Mouse (Mus musculus) megakaryocyte, adult 5-6 weeks (primary cell): ENCODE data around the gene Popdc2. TPM values are rescaled to one million over a fixed set of nuclear protein-coding genes. Genes with fewer than 3 reads are reported as not detected.

Experiments used
- ATAC-seq: 2 replicates; pipeline ENCODE4 v1.8.0; 2016; ENCODE audit warnings: mild to moderate bottlenecking, inconsistent platforms; ENCODE audit not compliant: poor library complexity, severe bottlenecking
- total RNA-seq, 2 experiments: library from RNA; stranded (forward) in 1 of 2; stranded (reverse) in 1 of 2; fragments of 153-499, 151-499 nt in 1 of 2; fragments of 221-1000, 200-1000 nt in 1 of 2; gene quantifications; 2 replicates each; pipeline versions ENCODE4 v1.2.3 to v1.2.4; 2015 to 2017

Popdc2 gene
- total RNA-seq, 2 experiments from 2014 or later: 0.38 TPM; not detected in 1

DNA sequence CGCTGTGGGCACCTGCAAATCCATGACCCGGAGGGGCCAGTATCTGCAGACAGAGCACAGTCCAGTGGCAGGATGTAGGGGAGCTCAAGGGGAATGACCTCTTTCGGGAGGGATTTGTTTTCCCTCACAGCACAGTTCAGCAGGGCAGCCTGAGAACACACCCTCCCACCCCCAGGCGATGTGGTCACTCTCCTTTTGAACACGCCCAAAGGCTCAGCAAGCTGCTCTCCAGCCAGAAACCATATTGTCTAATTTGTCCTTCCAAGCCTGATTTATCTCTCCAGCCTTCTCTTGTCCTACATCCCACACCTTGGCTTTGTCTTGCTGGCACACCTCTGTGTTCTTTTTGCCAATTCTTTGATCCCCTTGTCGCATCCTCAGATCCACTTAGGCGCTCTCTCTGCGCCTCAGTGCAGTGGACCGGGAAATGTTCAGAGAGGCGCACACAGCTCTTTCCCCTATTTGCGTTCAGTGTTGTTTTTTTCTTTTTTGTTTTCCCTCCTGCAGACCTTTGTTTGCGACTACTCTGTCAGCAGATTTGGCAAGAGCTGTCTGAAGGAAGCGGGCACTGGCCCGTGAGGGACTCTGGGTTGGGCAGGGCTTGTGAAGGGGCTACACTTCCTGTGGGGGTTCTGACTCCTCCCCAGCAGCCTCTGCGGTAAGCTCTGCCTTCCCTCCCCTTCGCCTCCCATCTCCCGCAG lies 37.7 kb downstream of the Popdc2 start:
- peak; percentile 33 for ATAC-seq

DNA sequence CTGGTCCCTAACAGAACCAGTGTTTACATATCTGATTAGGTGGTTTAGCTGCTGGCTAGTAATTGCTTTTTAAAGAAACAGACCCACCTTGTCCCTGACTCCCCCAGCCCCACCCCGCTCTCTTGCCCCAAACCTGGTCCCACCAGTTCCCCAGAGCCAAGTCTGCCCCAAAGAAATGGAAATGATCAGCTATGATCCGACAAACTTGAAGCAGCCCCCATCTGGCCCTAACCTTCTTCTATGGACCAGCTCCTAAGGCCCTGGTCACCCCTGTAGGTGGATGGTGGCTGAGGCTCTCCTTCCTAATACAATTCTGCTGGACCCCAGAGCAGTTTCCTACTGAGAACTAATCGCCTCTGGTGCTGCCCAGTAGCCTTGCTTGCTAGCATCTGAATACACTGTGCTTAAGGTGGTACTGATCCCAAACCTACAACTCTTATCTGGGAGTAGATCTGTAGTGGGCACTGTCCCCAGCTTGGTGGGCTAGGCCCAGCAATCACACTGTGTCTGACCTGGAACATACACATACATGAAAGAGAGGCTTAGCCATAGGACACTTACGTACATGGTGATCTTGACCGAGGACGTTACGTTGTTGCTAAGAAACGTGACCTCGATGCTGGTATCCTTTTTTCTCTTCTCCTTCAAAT lies 38.4 kb downstream of the Popdc2 start:
- no peak for ATAC-seq

DNA sequence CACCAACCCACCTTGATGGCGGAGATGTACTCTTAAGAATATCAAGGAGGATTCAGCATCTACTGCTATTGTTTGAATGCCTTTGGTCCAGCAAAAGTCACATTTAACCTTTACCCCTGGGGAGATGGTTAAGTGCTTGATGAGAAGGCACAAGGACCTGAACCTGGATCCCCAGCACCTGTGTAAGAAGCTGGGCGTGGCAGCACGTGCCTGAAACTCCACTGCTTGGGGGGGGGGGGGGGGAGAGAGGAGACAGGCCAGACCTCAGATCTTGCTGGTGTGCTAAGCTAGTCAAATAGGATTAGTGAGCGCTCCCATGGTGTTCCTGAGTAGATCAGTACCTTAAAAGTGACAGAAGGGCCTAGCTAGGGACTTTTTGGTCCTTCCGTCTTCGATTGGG lies 39.5 kb downstream of the Popdc2 start:
- ATAC-seq: no peak

DNA sequence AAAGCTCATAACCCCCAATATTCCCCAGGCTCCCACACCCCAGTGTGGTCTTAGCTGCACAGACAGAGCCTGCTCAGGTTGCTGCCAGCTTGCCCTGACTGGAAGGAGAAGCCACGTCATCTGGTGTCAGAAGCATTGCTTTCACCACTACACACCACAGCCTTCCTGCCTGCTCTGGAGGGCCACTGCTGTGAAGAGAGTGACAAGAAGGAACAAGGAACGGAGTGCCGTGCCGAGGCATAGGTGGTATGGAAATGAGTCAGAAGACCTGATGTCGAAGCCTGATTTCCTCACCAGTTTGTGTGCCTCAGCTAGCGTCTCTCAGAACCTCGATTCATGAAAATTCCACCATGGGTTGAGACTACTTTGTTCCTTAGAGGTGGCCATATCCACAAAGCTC lies 41.6 kb downstream of the Popdc2 start:
- peak; percentile 85 for ATAC-seq

DNA sequence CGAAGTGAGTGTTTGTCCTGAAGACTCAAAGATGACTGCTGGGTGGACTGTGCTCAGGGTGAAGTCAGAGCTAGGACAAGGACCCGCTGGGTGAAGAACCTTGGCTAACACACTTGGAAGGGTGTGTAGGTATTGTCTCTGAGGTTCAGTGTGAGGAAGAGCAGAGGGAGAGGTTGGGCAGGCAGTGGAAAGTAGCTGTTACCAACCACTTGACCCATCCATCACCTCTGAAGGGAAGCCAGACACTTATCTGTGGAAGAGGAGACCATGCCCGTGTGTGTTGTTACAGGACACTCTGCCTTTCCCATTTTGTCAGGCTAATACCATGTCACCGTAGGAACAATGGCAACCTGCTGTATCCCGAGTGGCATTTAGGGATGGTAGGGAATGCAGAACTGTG lies 44.3 kb downstream of the Popdc2 start:
- no peak for ATAC-seq

DNA sequence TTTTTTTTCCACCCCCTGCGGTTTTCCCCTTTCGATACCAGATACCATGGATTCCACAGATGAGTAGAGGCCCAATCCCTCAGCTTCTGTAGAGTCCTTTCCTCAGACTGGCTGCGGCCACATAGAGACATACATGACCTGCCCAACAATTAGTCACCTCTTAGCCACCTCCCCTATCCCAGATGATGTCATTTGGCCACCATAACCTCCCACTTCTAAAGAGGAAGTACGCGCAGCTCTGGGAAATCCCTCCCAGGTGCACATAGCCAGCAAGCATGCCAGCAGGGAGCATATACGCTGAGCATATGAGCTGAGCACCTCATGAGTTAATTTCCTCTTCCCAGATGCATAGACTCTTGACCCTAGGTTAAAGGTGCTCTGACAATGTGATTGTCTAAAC lies 44.7 kb downstream of the Popdc2 start:
- ATAC-seq: no peak

DNA sequence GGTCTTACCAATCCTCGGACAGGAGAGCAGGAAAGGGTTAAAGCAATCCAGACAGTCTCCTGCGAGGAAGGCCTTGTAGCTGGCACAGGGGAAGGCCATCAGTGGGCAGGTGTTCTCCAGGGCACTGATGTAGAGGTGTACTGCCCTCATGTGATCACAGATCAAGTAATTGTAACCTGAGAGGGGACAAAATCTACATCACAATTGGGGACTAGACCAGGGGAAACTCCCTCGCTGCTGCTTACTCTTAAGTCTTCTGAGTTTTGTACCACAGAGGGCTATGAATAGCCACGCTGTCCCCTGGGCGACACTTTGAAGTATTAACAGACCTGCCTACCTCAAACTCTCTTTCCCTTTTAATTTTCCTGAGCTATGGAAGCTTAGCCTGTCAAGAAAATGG lies 45.6 kb downstream of the Popdc2 start:
- no peak for ATAC-seq

DNA sequence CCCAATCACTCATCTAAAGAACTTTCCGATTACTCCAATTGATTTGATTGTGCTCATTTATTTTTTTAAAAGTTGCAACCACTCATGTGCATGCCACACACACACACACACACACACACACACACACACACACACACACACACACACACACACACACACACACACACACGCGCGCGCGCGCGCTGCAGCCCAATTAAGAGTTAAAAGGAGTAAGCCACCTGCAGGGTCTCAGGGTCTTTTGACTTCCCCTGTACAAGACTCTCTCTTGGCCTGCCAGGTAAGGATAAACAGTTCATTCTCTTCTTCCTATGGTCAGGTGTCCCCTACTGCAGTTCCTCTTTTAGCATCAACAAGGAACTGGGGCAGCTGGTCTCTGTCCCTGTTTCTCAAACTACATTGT lies 46.4 kb downstream of the Popdc2 start:
- peak; percentile 30; the same call in 1 of the 2 replicates for ATAC-seq

DNA sequence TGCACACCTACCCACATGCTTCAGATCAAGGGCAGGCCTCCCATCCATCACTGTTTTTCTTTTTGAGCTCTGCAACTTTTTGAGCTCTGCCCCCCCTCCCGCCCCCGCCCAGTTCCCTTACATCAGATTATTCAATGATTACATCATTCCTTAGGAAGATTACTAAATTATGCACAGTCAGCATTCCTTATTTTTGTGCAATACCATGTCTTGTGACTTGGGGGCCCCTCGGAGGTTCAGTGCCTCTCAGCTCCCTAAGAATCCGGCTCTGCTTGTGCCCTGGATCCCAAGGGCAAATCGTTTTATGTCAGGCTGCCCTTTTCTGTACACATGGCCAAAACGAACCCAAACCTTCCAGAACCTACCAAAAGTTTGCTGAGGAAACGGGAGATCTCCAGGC lies 52.9 kb downstream of the Popdc2 start:
- no peak for ATAC-seq

DNA sequence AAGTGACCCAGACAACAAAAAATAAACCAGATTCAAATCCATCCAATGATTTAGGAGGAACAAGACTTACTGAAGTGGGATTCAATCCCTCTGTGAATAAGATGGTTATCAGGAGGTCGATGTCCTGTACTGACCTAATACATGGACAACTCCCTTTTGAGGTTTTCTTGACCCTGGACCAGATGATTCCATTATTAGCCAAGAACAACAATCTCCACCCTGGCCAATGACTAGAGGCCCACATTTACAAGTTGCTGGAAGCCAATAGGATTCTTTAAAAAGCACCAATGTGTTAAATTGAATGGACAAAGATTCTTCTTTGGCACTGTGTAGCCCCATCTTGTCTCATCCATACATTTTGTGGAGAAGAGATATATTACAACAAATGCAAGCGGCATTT lies 63.4 kb downstream of the Popdc2 start:
- no peak for ATAC-seq

DNA sequence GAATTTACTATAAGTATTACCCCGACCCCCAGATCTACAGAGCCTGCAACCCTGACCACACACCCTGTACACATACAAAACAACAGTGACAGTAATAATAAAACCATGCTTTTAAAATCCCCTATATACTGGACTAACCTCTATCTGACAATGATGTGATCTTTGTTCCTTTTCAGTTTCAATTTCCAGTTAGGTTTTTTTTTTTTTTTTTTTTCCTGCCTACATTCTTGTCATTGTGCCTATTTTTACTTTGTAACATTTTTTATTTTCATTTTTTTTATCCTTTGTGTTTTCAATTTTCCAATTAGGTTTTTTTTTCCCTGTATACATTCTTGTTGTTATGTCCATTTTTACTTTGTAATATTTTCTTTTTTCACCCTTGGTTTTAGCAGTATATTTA lies 63.8 kb downstream of the Popdc2 start:
- ATAC-seq: no peak

Other genes starting within 250 kb of the Popdc2 start
- gene Nr1i2, start 67.4 kb upstream of the Popdc2 start, total RNA-seq (2015): not detected in 2 replicates
- not detected in 2 replicates for gene Nr1i2, start 67.4 kb upstream of the Popdc2 start, total RNA-seq (2017)
- not detected in 2 replicates for gene Maats1, start 20.1 kb upstream of the Popdc2 start, total RNA-seq (2015)
- not detected in 2 replicates for gene Maats1, start 20.1 kb upstream of the Popdc2 start, total RNA-seq (2017)
- 89.3 and 106 TPM in 2 replicates for gene Cox17, start 15.2 kb upstream of the Popdc2 start, total RNA-seq (2015)
- 210 and 268 TPM in 2 replicates for gene Cox17, start 15.2 kb upstream of the Popdc2 start, total RNA-seq (2017)
- not detected in 2 replicates for gene Gm21987, start 15.2 kb upstream of the Popdc2 start, total RNA-seq (2015)
- not detected in 2 replicates for gene Gm21987, start 15.2 kb upstream of the Popdc2 start, total RNA-seq (2017)
- gene Pla1a, start 70.9 kb downstream of the Popdc2 start, total RNA-seq (2015): 0.38 TPM in 1 of 2 replicates, not detected in the other
- gene Pla1a, start 70.9 kb downstream of the Popdc2 start, total RNA-seq (2017): not detected in 2 replicates
- gene Adprh, start 90.5 kb downstream of the Popdc2 start, total RNA-seq (2015): 30.6 and 30.9 TPM in 2 replicates
- 18.3 and 19.2 TPM in 2 replicates for gene Adprh, start 90.5 kb downstream of the Popdc2 start, total RNA-seq (2017)
- 6.5 and 10.4 TPM in 2 replicates for gene Cd80, start 93.4 kb downstream of the Popdc2 start, total RNA-seq (2015)
- gene Cd80, start 93.4 kb downstream of the Popdc2 start, total RNA-seq (2017): 3.0 and 4.0 TPM in 2 replicates
- 5.3 and 9.3 TPM in 2 replicates for gene Timmdc1, start 160.5 kb downstream of the Popdc2 start, total RNA-seq (2015)
- 19.0 and 19.9 TPM in 2 replicates for gene Timmdc1, start 160.5 kb downstream of the Popdc2 start, total RNA-seq (2017)
- 25.0 and 29.4 TPM in 2 replicates for gene Poglut1, start 188.0 kb downstream of the Popdc2 start, total RNA-seq (2015)
- gene Poglut1, start 188.0 kb downstream of the Popdc2 start, total RNA-seq (2017): 13.5 and 15.4 TPM in 2 replicates
- gene Tmem39a, start 196.5 kb downstream of the Popdc2 start, total RNA-seq (2015): 67.1 and 67.2 TPM in 2 replicates
- gene Tmem39a, start 196.5 kb downstream of the Popdc2 start, total RNA-seq (2017): 32.1 and 32.5 TPM in 2 replicates